Mouse (Mus musculus) lung, postnatal 25 days (tissue): ENCODE results near the gene Heatr3.
A peak's percentile ranks its signal among the peaks of the same experiment; 100 is the strongest.

Experiments used
- DNase-seq: peaks from one replicate; pipeline ENCODE4 v3.0.0; 2022; ENCODE audit warnings: low spot score

Gene Heatr3

DNA sequence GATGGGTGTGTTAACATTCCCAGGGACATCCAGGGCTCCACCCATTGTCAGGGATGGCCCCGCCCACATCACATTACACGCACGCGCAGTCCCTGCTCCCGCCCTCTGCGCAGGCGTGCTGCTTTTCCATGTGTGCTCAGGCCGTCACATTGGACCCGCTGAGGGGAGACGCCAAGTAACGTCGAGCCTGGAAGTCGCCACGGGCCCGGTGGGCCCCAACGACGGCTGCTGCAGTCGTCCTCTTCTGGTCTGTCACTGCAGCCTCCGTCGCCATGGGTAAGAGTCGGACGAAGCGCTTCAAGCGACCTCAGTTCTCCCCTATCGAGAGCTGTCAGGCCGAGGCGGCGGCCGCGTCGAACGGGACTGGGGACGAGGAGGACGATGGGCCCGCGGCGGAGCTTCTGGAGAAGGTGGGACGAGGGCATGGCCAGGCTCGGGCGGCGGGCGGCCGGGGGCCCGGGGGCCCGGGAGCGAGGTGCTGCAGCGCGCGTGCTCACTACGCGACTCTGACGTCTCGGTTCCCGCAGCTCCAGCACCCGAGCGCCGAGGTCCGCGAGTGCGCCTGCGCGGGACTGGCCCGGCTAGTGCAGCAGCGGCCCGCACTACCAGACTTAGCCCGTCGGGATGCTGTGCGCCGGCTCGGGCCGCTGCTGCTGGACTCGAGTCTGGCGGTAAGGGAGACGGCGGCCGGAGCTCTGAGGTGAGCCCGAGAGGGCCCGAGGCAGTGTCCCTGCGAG, at the start of gene Heatr3:
Gene Heatr3 (plus strand): TSS at position 108 of the 737 bp plus-strand sequence.
- peak; percentile 94 for DNase-seq

GRCm38 (mm10) chr8:88088006-88088405, 49.6 kb upstream of the Heatr3 start:
- no peak for DNase-seq

DNA sequence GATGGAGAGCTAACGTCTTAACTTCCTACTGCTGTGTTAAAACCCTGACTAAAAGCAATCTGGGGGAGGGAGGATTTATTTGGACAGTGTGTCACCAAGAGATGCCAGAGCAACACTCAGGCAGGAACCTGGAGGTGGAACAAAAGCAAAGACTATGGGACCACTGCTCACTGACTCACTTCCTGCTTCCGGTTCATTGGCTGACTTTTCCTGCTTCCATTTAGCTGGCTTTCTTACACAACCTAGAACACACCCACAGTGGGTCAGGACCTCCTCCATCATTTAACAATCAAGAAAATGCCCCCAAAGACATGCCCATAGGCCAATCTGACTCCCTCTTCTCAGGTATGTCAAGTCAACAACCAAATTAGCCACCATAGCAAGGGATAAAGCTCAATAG, 46.0 kb upstream of the Heatr3 start:
- no peak for DNase-seq

GRCm38 (mm10) chr8:88093367-88093766, 44.3 kb upstream of the Heatr3 start:
- DNase-seq: no peak

- DNase-seq: no peak
Measured at GRCm38 (mm10) chr8:88098856-88099255, 38.8 kb upstream of the Heatr3 start.

- DNase-seq: peak; percentile 43
Measured at GRCm38 (mm10) chr8:88099526-88099925, 38.1 kb upstream of the Heatr3 start.

DNA sequence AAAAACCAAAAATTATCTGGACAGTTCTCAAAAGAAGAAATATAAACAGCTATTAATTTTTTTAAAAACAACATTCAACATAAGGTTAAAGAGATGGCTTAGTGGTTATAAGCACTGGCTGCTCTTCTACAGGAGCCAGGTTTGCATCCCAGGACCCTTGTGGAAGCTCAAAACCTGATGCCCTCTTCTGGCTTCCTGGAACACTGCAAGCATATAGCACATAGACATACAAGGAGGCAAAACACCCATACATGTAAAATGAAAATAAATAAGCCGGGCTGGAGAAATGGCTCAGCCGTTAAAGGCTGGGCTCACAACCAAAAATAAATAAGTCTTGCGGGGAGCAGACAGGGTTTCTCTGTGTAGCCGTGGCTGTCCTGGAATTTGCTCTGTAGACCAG, 28.4 kb upstream of the Heatr3 start:
- DNase-seq: no peak

- DNase-seq: peak; percentile 98
Measured at GRCm38 (mm10) chr8:88118456-88119036, 19.1 kb upstream of the Heatr3 start, which contains the start of gene Cnep1r1. TSS of gene Cnep1r1 (plus strand) at chr8:88118769.

DNA sequence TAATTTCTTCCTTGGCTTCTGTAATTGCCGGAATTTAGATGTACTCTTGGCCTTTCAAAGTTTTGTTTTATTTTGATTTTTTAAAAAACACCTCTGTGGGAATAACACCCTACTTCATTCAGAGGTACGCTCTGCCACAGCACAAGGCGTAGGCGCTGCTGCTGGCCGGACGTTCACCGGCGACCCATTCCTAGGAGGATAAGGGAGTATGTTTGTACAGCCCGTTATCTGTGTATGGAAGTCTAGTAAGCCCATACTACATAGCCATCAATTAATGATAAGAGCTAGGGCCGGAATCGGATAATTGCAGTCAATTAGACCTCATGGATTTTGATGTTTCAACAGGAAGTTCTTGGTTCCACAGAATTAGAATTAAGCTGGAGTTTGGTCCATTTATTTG, 18.6 kb upstream of the Heatr3 start:
- DNase-seq: no peak

GRCm38 (mm10) chr8:88124850-88125249, 12.8 kb upstream of the Heatr3 start:
- peak; percentile 17 for DNase-seq

DNA sequence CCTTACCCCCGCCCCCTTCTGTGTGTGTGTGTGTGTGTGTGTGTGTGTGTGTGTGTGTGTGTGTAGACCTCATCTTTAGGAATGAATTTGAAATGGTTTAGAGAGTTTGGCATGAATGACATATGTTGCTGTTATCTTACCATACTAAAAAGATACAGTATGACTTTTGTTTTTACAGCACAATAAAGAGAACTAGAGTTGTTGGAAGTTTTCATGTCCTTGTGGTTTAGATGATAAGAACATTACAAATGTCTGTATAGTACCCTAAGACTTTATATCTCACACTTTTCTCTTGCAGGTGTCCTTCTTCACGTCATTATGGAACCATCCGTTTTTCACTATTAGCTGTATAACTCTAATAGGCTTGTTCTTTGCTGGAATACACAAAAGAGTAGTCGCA, 8.3 kb upstream of the Heatr3 start:
- no peak for DNase-seq

DNA sequence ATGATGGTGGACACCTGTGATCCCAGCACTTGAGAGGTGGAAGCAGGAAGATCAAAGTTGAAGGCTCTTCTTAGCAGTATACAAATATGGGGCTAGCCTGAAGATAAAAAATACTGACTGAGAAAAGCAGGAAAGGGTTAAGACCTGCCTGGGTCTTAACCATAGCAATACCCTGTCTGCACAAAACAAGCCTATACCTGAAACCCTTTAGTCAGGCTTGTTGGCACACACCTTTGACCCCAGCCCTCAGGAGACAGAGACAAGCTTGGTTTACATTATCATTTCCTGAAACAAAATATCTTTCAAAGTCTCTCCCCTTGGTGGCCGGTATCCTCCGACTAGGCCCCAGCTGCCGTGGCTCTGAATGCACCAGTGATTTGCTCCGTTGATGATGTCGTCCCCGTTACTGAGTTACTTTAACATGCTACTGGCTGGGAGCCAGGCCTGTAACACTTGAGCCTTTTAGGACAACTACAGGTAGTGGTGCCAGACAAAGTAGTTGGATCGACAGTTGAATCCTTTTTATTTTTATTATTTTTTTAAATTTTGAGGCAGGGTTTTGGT, 6.8 kb upstream of the Heatr3 start:
- DNase-seq: no peak

GRCm38 (mm10) chr8:88139256-88139655, 1.6 kb downstream of the Heatr3 start:
- DNase-seq: no peak

- no peak for DNase-seq
Measured at GRCm38 (mm10) chr8:88141629-88142028, 4.0 kb downstream of the Heatr3 start.

DNA sequence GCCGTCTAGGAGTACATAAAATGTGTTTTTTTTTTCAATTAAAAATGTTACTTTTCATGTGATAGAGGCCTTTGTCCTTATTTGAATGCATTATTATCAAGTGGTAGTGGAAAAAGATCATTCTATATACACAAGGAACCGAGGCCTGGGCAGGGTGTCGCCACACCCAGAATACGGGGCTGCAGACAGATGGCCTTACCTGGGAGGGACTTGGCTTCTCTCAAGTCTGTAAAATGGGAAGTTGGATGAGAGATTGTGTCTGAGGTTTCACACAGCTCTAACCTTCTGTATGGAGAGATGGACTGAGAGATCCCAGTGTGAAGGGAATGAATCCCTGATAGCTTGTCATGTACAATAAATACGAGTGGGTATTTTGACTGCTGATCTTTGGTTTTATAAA, 6.4 kb downstream of the Heatr3 start:
- DNase-seq: no peak

DNA sequence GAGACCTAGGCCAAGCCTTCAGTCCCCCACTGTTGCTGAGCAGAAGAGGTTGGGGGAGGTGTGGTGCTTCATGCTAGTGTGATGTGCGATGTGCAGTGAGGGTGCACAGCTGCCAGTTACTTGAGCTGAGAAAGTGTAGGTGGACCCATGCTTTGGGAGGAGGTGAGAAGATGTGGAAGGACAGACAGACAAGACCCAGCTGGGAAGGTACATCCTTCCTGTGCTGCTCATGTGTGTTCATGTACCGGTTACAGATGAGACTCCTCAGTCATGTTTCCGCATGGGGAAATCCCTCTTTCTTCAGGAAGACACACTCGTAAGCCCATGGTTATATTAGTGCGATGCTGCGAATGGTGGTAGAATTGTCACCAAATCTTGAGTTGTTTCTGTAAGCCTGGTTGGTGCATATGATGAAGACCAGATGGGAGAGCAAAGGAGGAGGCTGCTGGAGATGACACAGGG, 13.3 kb downstream of the Heatr3 start:
- DNase-seq: no peak

- no peak for DNase-seq
Measured at GRCm38 (mm10) chr8:88160237-88160995, 22.8 kb downstream of the Heatr3 start.

DNA sequence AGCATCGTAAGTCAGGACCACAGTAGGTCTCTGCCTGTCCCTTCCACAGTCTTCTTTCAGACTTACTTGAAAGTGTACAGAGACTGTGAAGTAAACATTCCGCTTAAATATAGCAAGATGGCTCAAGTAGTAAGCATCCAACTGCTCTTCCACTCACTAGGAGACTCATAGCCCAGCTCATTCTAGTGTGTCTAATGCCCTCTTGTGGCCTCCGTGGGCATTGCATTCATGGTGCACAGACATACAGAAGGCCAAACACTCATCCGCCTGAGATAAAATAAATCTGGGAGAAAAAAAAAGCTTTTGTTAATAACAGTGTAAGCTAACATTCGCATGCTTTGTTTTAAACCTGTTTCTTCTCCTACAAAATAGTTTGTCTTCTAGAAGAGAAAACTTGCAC, 23.8 kb downstream of the Heatr3 start:
- peak; percentile 64 for DNase-seq

DNA sequence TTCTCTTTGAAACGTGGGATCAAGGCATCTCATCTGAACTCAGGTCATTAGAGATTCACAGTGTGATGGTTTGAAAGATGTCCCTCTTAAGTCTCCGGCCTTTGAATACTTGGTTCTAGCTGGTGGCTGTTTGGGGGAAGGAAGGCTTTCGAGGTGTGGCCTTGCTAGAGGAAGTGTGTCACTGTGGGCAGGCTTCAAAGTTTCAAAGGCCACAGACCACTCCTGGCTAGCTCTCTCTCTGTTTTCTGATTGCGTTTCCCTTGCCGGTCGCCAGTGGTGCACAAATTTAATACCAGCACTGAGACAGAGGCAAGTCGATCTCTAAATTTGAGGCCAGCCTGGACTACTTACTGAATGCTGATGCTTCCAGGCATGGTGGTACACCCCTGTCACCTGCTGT, 37.6 kb downstream of the Heatr3 start:
- DNase-seq: peak; percentile 14

GRCm38 (mm10) chr8:88177291-88177690, 39.6 kb downstream of the Heatr3 start:
- DNase-seq: no peak

- no peak for DNase-seq
Measured at GRCm38 (mm10) chr8:88183121-88183520, 45.5 kb downstream of the Heatr3 start.

- DNase-seq: no peak
Measured at GRCm38 (mm10) chr8:88184914-88185313, 47.3 kb downstream of the Heatr3 start.

GRCm38 (mm10) chr8:88185716-88186115, 48.1 kb downstream of the Heatr3 start:
- no peak for DNase-seq
